Mouse (Mus musculus) forebrain, embryonic 11.5 days (tissue): Measurements from ENCODE around the gene Fem1a. TPM values are rescaled to one million over a fixed set of nuclear protein-coding genes. Genes with fewer than 3 reads are reported as not detected.

Experiments used
- ATAC-seq: fragments of 200-750 bp; cut with Nextera tagmentation; replicated peaks from 2 replicates; pipeline ENCODE4 v1.8.0; 2017; ENCODE audit warnings: moderate TSS enrichment; ENCODE audit not compliant: low FRiP score
- DNase-seq: peaks from one replicate; pipeline ENCODE4 v3.0.0-alpha.2; 2017; ENCODE audit warnings: low spot score
- H3K27ac ChIP-seq: fragments of 300-500 bp; sonication (generic); 2 replicates; pipeline ENCODE4 v1.5.1; 2014; ENCODE audit warnings: low read depth, low read length
- H3K27me3 ChIP-seq: fragments of 300-500 bp; sonication (generic); 2 replicates; pipeline ENCODE4 v1.6.1; 2014; ENCODE audit warnings: mild to moderate bottlenecking, low read length, mixed read lengths; ENCODE audit not compliant: control insufficient read depth, insufficient read depth
- H3K36me3 ChIP-seq: fragments of 300-500 bp; sonication (generic); 2 replicates; pipeline ENCODE4 v1.6.1; 2014; ENCODE audit warnings: mild to moderate bottlenecking, low read length, moderate library complexity, mixed read lengths; ENCODE audit not compliant: control insufficient read depth, insufficient read depth
- H3K4me1 ChIP-seq: fragments of 300-500 bp; sonication (generic); replicated peaks from 2 replicates; pipeline ENCODE4 v1.6.1; 2014; ENCODE audit warnings: low read length, mixed read lengths; ENCODE audit not compliant: control insufficient read depth, insufficient read depth
- H3K4me2 ChIP-seq: fragments of 300-500 bp; sonication (generic); 2 replicates; pipeline ENCODE4 v1.6.1; 2014; ENCODE audit warnings: low read depth, mild to moderate bottlenecking, low read length, moderate library complexity, mixed read lengths; ENCODE audit not compliant: severe bottlenecking
- H3K4me3 ChIP-seq: fragments of 300-500 bp; sonication (generic); 2 replicates; pipeline ENCODE4 v1.5.1; 2014; ENCODE audit warnings: low read depth, low read length
- H3K9ac ChIP-seq: fragments of 300-500 bp; sonication (generic); 2 replicates; pipeline ENCODE4 v1.6.1; 2014; ENCODE audit warnings: low read length
- H3K9me3 ChIP-seq: fragments of 300-500 bp; sonication (generic); 2 replicates; pipeline ENCODE4 v1.6.1; 2016; ENCODE audit warnings: low read length, mixed read lengths; ENCODE audit not compliant: control insufficient read depth
- WGBS: fragments of 180-500 bp; shearing (Covaris S2); extraction: QIAGEN DNeasy Blood & Tissue Kit; methylation state at CpG from one replicate; pipeline ENCODE4 v1.1.7; 2014; 5-methylcytosine and 5-hydroxymethylcytosine counted together
- polyA plus RNA-seq: library from polyadenylated mRNA; unstranded; fragments of >200 nt; fragmentation: Nextera tagmentation; extraction: Ambion mirVana; gene quantifications from 2 replicates; pipeline ENCODE4 v1.2.1, GENCODE M21; 2014

Fem1a gene
- 16.5 and 16.6 TPM in 2 replicates for polyA plus RNA-seq

DNA sequence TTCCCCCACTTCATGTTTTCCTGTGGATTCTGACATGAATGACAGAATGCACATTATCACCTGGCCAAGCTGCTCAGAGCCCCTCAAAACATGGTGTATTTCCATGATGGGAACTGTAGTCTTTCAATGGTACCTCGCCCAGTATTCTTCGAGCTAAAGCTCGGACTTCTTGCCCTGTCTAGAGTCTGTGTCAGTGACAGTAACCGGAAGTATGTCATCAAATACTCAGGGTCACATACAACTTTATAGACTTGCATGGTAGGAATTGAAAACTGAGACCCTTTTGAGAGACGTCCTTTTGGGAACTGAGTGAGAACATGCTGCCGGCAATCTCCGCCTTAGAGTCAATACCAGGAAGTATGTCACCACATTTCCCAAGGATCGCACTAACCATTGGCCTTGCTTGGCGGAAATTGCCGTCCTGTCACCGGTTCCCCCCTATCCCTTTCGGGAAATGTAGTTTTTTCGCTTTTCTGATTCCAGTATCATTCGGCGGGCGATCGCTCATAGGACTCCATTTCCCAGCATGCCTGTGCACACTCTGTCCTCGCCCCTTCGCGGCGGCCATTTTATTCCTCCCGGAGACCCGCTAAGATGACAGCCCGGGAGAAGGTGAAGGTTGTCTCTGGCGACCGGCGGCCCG, at the start of gene Fem1a:
TSS of gene Fem1a (plus strand) at position 572 of the 643 bp plus-strand sequence.
- H3K27ac ChIP-seq = peak within 1 kb of the TSS; percentile 70
- peak within 1 kb of the TSS; percentile 64 for H3K4me3 ChIP-seq
- ATAC-seq (peak; percentile 92), DNase-seq (peak; percentile 92)
- under 1% methylated on average over 28 of the region's 28 CpGs for WGBS
- no peaks in the 10 kb centered on the region for H3K9me3 ChIP-seq
- H3K4me2 ChIP-seq = peak within 1 kb of the TSS; percentile 79
- peak within 1 kb of the TSS; percentile 64 for H3K9ac ChIP-seq
- H3K36me3 ChIP-seq = peaks cover 2% of the 10 kb centered on the region; the same call in 1 of the 2 replicates
- H3K4me1 ChIP-seq = peaks cover 5% of the 10 kb centered on the region; the same call in 1 of the 2 replicates
- no peaks in the 10 kb centered on the region for H3K27me3 ChIP-seq

DNA sequence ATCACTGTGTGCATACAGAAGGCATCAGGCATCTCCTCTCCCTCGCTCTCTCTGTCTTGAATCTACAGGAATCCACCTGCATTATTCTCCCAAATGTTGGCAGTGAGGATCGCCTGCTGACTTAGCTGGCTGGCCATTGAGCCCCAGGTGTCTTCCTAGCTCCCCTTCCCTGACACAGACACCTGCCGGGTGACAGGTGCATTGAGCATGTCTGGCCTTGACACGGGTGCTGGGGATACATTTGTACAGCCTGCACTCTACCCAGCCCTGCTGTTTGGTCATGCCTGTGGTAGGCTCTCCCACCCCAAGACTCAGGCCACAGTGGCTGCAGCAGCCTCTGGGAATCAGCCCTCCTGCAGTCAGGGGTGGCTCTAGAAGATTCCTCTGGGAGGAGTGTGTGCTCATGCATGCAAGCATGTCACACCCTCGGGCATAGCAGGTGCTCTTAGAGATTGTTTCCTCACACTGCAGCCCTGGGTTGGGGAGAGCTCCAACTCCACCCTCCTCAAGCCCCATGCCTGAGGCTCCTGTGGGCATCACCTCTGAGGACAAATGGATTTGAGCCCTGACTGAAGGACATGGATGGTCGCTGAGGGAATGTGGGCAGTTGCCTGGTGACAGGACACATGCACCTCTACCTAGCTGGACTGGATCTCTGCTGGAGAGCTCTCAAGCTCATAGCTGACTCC, 49.5 kb upstream of the Fem1a start:
- H3K27me3 ChIP-seq = no peaks in the 10 kb centered on the region

DNA sequence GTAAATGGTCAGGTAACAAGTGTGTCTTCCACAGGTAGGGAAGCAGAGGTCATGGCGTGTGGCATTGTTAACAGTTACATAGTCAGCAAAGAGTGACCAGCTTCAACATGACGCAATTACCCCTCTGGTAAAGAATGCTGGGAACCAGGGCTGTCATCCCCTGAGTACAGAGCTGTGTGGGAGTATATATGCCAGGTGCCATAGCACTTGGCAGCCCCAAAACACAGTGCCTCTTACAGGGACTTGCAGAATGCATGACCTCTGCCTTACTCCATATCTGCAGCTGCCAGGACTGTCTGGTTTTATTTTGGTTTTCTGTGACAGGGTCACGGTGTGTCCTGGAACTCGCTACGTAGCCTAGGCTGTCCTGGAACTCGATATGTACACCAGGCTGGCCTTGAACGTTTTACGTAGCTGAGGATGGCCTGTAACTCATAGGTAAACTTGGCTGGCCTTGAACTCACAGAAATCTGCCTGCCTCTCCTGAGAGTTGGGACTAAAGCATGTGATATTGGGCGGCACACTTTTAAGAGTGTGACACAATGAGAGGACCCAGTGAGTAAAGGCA, 48.6 kb upstream of the Fem1a start:
- no peak overlapping the region for H3K27ac ChIP-seq
- ATAC-seq (no peak), DNase-seq (no peak)
- H3K4me1 ChIP-seq = no peaks in the 10 kb centered on the region
- H3K9me3 ChIP-seq = no peaks in the 10 kb centered on the region
- peaks cover 19% of the 10 kb centered on the region for H3K36me3 ChIP-seq
- no peaks in the 10 kb centered on the region for H3K27me3 ChIP-seq
- no peak overlapping the region for H3K4me3 ChIP-seq
- no peak overlapping the region for H3K9ac ChIP-seq
- 92% methylated on average over 9 of the region's 9 CpGs for WGBS
- no peak overlapping the region for H3K4me2 ChIP-seq

More for the DNA sequence above, 49.5 kb upstream of the Fem1a start:
- ATAC-seq (no peak), DNase-seq (no peak)
- H3K27ac ChIP-seq = no peak overlapping the region
- 92% methylated on average over 6 of the region's 6 CpGs for WGBS
- no peak overlapping the region for H3K4me2 ChIP-seq
- H3K9ac ChIP-seq = no peak overlapping the region
- H3K36me3 ChIP-seq = peaks cover 26% of the 10 kb centered on the region
- H3K4me3 ChIP-seq = no peak overlapping the region
- no peaks in the 10 kb centered on the region for H3K4me1 ChIP-seq
- H3K9me3 ChIP-seq = no peaks in the 10 kb centered on the region

DNA sequence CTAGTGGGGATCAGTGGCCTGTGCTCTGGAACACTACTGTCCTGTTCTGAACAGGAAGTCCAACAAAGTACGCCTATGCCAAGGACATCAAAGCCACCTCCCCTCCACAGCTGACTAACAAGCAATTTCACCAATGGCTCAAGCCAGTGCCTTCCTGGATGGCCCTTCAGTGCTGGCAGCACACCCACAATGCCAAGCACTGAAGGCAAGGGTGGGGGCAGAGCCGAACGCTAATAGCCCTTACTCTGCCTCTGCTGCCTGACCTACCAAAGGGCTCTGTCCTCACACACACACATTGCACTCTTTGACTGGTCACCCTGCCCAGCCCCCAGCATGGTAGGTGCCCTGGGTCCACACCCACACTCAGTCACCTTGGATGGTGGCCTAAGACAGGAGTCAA, 47.8 kb upstream of the Fem1a start:
- DNase-seq (no peak), ATAC-seq (no peak)
- Histone ChIP-seq H3K4me3 (no peak overlapping the region), H3K4me2 (no peak overlapping the region), H3K36me3 (peaks cover 19% of the 10 kb centered on the region), H3K27me3 (no peaks in the 10 kb centered on the region), H3K4me1 (no peaks in the 10 kb centered on the region), H3K9me3 (no peaks in the 10 kb centered on the region), H3K9ac (no peak overlapping the region), H3K27ac (no peak overlapping the region)
- 87% methylated on average over 3 of the region's 3 CpGs for WGBS

DNA sequence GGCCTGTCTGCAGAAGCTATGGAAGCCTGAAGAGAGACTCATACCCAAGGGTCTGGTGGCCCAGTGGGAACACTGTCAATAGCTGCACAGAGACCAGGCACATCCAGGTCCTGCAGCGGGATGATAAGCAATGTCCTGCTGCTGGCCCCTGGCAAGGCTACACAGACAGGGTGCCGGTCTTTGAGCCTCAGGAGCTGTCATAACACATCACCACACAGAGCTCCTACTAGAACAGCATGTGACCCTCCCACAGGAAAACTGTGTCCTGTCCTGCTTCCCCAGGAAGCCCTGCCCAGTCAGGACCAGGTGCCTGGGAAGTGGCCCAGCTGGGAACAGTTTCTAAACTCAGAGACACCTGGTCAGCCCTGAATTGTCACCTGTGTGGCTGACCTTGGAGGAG, 45.5 kb upstream of the Fem1a start:
- 89% methylated on average over 2 of the region's 2 CpGs for WGBS
- no peak overlapping the region for H3K27ac ChIP-seq
- H3K4me2 ChIP-seq = no peak overlapping the region
- H3K4me3 ChIP-seq = no peak overlapping the region
- H3K27me3 ChIP-seq = no peaks in the 10 kb centered on the region
- ATAC-seq (no peak), DNase-seq (no peak)
- H3K36me3 ChIP-seq = peaks cover 11% of the 10 kb centered on the region; the same call in 1 of the 2 replicates
- H3K9me3 ChIP-seq = no peaks in the 10 kb centered on the region
- no peak overlapping the region for H3K9ac ChIP-seq
- H3K4me1 ChIP-seq = no peaks in the 10 kb centered on the region

DNA sequence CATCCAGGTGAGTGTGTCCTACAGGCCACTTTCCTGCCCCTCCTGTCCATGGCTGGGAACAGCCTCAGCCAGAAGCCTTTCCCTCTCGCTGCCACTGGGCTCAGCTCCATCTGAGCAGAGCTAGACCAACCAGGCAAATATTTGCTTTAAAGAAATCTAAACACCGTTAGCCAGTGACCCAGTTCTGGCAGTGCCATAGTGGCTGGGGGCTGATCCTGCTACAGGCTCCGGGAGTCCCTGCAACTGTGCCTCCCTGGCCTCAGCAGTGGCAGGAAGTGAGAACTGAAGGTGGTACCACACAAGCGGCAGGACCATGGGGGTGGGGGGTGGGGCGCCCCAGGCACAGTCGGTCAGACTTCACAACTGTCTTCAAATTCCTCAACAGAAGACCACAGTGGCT, 43.9 kb upstream of the Fem1a start:
- DNase-seq (no peak), ATAC-seq (no peak)
- no peak overlapping the region for H3K4me2 ChIP-seq
- no peak overlapping the region for H3K4me3 ChIP-seq
- H3K27ac ChIP-seq = no peak overlapping the region
- no peak overlapping the region for H3K9ac ChIP-seq
- H3K4me1 ChIP-seq = peaks cover 9% of the 10 kb centered on the region; the same call in 1 of the 2 replicates
- no peaks in the 10 kb centered on the region for H3K27me3 ChIP-seq
- 83% methylated on average over 6 of the region's 6 CpGs for WGBS
- H3K9me3 ChIP-seq = no peaks in the 10 kb centered on the region
- H3K36me3 ChIP-seq = peaks cover 7% of the 10 kb centered on the region; the same call in 1 of the 2 replicates

DNA sequence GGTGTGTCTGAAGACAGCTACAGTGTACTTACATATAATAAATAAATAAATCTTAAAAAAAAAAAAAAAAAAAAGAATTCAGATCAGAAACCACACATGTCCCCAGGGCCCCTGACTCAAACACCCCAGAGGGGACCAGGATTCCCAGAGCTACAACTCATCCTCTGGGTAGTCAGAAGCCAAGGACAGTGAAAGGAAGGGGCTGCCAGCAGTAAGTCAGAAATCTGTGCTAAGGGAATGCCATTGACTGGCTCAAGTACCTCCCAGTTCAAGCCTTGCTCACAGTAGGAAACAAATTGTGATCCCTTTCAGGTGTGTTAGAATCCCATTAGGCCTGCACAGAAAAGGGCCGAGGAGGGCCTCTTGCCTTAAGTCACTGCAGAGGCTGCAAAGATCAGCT, 42.4 kb upstream of the Fem1a start:
- DNase-seq (no peak), ATAC-seq (no peak)
- Histone ChIP-seq H3K4me2 (no peak overlapping the region), H3K36me3 (peaks cover 7% of the 10 kb centered on the region; the same call in 1 of the 2 replicates), H3K27ac (no peak overlapping the region), H3K4me3 (no peak overlapping the region), H3K9me3 (no peaks in the 10 kb centered on the region), H3K9ac (no peak overlapping the region), H3K27me3 (no peaks in the 10 kb centered on the region), H3K4me1 (peaks cover 14% of the 10 kb centered on the region; the same call in 1 of the 2 replicates)
- 71% methylated on average over 1 of the region's 1 CpGs for WGBS

DNA sequence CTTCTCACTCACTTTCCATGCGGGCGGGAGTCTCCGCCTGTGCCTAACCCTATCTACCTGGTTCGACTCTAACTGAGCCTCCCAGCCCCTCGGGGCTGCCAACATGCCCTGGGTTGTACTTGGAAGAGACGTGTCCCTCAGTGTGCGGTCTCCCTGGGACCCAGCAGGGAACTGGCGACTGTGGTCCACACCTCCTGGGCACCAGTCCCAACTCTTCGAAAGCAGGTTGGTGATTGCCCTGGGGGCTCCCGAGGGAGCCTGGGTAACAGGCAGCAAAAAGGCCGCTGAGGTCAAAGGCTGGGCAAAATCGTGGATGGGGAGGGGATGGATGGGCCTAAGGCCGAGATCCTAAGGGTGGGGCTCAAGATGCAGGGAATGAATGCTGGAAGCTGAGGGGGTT, 38.9 kb upstream of the Fem1a start:
- DNase-seq = peak; percentile 54
- ATAC-seq = no peak
- peak overlapping the region; percentile 80 for H3K4me2 ChIP-seq
- H3K36me3 ChIP-seq = no peaks in the 10 kb centered on the region
- peaks cover 14% of the 10 kb centered on the region; the same call in 1 of the 2 replicates for H3K4me1 ChIP-seq
- peak overlapping the region; percentile 93 for H3K4me3 ChIP-seq
- WGBS = 68% methylated on average over 13 of the region's 13 CpGs
- H3K27ac ChIP-seq = no peak overlapping the region
- H3K9ac ChIP-seq = peak overlapping the region; percentile 80
- no peaks in the 10 kb centered on the region for H3K9me3 ChIP-seq
- H3K27me3 ChIP-seq = no peaks in the 10 kb centered on the region
